Mouse (Mus musculus) bone marrow macrophage, adult 2 months (primary cell): ENCODE measurements at regions not wholly inside any gene's neighbourhood (a gene's known extent, or its start where the extent isn't known, plus 50 kb on each side); places are given as distances from the start of the nearest gene placed in this dataset.

ENCODE experiments used
- H3K27ac ChIP-seq: 2 replicates; pipeline ENCODE4 v1.5.1; 2012; ENCODE audit warnings: low read depth, low read length; ENCODE audit not compliant: insufficient read depth
- H3K4me1 ChIP-seq: 2 replicates; pipeline ENCODE4 v1.6.1; 2012; ENCODE audit warnings: low read length; ENCODE audit not compliant: control insufficient read depth, insufficient read depth
- H3K4me3 ChIP-seq: 2 replicates; pipeline ENCODE4 v1.5.1; 2012; ENCODE audit warnings: mild to moderate bottlenecking, low read length, moderate library complexity; ENCODE audit not compliant: insufficient read depth
- CTCF ChIP-seq: IDR thresholded peaks from 2 replicates; pipeline ENCODE4 v1.5.1; 2012; ENCODE audit warnings: low read depth, mild to moderate bottlenecking, low read length, moderate library complexity
- POLR2A ChIP-seq: IDR thresholded peaks from 2 replicates; pipeline ENCODE4 v1.6.1; 2012; ENCODE audit warnings: mild to moderate bottlenecking, low read depth, low read length, borderline replicate concordance

GRCm38 (mm10) chr10:43791525-43792021 is 110.0 kb downstream of the Qrsl1 start:
- H3K4me1 ChIP-seq = no peaks in the 10 kb centered on the region
- no peak for TF ChIP-seq POLR2A
- TF ChIP-seq CTCF = no peak
- no peak overlapping the region for H3K27ac ChIP-seq
- H3K4me3 ChIP-seq = no peak overlapping the region

- Histone ChIP-seq H3K4me3 (no peak overlapping the region), H3K27ac (no peak overlapping the region), H3K4me1 (no peaks in the 10 kb centered on the region)
- TF ChIP-seq CTCF (no peak), POLR2A (no peak)
Measured at GRCm38 (mm10) chr10:43792618-43793017, 108.9 kb downstream of the Qrsl1 start.

DNA sequence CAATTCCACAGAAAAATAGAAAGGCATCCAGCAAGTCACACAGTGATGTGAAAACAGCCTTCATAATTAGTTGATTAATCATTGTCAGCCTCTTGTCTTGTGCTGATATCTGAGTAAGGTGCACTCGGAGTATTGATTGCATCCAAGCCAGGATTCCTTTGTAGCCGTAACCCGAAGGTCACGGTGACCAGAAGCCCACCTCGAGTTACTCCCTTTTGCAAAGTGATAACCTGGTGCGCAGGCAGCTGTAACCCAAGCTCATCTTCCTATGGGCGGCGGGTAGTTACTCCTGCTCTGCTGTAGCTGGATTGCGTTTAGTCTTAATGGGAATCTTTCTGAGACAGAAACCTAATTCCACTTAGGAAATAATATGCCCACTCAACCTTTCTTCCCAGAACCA is 107.0 kb downstream of the Qrsl1 start:
- TF ChIP-seq POLR2A = no peak
- TF ChIP-seq CTCF = no peak
- Histone ChIP-seq H3K27ac (no peak overlapping the region), H3K4me1 (no peaks in the 10 kb centered on the region), H3K4me3 (no peak overlapping the region)

DNA sequence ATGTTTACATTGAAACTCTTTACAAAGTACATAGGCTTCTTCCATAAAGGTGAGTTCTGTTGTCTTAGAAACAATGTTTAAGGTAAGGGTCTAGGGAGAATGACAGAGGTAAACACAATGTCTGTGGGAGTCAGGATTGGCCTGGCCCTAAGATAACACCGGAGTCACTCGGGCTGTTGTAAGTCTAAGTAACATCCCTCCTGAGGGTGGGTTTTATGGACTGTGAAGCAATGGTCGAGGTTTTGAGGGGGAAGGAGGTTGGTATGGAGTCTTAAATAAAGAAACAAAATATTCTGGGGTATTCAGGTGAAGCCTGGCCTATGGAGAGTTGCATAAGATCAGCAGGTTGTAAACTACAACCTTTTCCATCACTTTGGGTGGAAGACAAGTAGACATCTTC is 101.5 kb downstream of the Qrsl1 start:
- H3K4me3 ChIP-seq = no peak overlapping the region
- no peak overlapping the region for H3K27ac ChIP-seq
- TF ChIP-seq CTCF = no peak
- no peak for TF ChIP-seq POLR2A
- no peaks in the 10 kb centered on the region for H3K4me1 ChIP-seq

DNA sequence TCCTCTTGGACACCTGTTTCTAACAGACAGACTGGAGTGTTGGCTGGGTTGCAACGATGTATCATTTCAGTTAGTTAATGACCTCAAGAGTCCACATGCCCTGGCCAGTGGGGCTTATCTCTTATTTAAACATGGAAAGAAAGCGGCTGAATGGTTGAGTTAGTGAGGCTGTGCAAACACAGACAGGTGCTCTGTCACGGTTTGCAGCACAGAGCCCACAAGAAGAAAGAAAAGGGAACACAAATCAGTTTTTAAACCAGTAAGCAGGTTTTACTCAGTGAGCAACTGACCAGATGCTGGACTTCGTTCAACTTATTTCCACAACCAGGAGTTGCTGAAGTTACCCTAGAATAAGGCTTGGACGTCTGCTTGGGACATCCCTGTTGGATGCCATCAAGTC is 86.3 kb downstream of the Qrsl1 start:
- Histone ChIP-seq H3K27ac (no peak overlapping the region), H3K4me3 (no peak overlapping the region), H3K4me1 (peaks cover 8% of the 10 kb centered on the region)
- TF ChIP-seq POLR2A (no peak), CTCF (no peak)

- no peak overlapping the region for H3K27ac ChIP-seq
- TF ChIP-seq POLR2A (no peak), CTCF (no peak)
- H3K4me1 ChIP-seq = peaks cover 8% of the 10 kb centered on the region
- H3K4me3 ChIP-seq = no peak overlapping the region
Measured at GRCm38 (mm10) chr10:43817522-43818198, 83.9 kb downstream of the Qrsl1 start.

DNA sequence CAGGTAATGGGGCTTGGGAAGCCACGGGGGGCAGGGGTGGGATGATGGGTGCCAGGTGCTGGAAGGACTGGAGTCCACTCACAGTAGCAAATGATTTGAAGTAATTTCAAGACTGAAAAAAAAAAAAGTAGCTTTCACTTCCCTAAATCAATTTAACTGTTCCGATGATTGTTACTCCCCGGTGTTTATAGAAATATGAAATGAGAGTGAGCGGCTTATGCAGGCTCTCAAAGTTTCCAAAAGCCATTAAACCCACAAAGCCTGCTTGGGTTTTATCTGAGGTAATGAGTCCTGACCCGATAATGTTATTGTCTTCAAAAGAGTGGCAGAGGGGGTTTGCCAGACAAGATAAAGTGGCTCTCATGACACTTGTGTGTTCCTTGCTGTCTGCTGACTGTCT is 82.9 kb downstream of the Qrsl1 start:
- H3K4me1 ChIP-seq = peaks cover 8% of the 10 kb centered on the region
- H3K27ac ChIP-seq = no peak overlapping the region
- no peak for TF ChIP-seq POLR2A
- no peak for TF ChIP-seq CTCF
- H3K4me3 ChIP-seq = no peak overlapping the region

DNA sequence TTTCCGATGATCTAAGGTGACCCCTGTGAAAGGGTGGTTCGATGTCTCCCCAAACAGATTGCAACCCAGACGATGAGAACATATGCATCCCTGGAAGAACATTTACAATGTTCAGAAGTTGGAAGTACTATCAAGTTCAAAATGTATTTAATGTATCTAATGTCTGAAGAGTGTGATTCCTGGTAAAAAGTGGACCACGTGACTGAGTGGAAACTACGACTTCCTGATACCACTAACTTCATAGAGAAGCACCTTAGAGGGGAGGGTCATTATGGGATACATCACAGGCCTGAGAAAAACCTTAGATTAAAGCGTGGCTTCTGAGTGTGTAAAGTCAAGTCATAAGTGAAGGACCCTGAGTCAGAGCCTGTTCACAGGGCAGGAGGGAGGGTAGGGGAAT is 82.1 kb downstream of the Qrsl1 start:
- no peak for TF ChIP-seq POLR2A
- no peak for TF ChIP-seq CTCF
- H3K27ac ChIP-seq = no peak overlapping the region
- no peak overlapping the region for H3K4me3 ChIP-seq
- H3K4me1 ChIP-seq = peaks cover 8% of the 10 kb centered on the region

- Histone ChIP-seq H3K4me1 (peaks cover 8% of the 10 kb centered on the region), H3K27ac (no peak overlapping the region), H3K4me3 (no peak overlapping the region)
- TF ChIP-seq CTCF (no peak), POLR2A (no peak)
Measured at GRCm38 (mm10) chr10:43822615-43823014, 78.9 kb downstream of the Qrsl1 start.

GRCm38 (mm10) chr10:43824009-43824408 is 77.5 kb downstream of the Qrsl1 start:
- no peak for TF ChIP-seq CTCF
- no peak for TF ChIP-seq POLR2A
- Histone ChIP-seq H3K4me1 (peaks cover 1% of the 10 kb centered on the region), H3K27ac (no peak overlapping the region), H3K4me3 (no peak overlapping the region)
